Mouse (Mus musculus) hindbrain, embryonic 16.5 days (tissue): Measurements from ENCODE around the gene Btbd1. TPM values are rescaled to one million over a fixed set of nuclear protein-coding genes. Genes with fewer than 3 reads are reported as not detected.

Experiments
- ATAC-seq: fragments of 200-750 bp; cut with Nextera tagmentation; 2 replicates; pipeline ENCODE4 v1.8.0; 2017; ENCODE audit warnings: moderate TSS enrichment, moderate library complexity
- H3K27ac ChIP-seq: fragments of 300-500 bp; sonication (generic); 2 replicates; pipeline ENCODE4 v1.5.1; 2014; ENCODE audit warnings: low read depth, mild to moderate bottlenecking, control low read depth, low read length, moderate library complexity
- H3K27me3 ChIP-seq: fragments of 300-500 bp; sonication (generic); replicated peaks from 2 replicates; pipeline ENCODE4 v1.6.1; 2014; ENCODE audit warnings: low read length; ENCODE audit not compliant: control insufficient read depth, insufficient read depth
- H3K36me3 ChIP-seq: fragments of 300-500 bp; sonication (generic); 2 replicates; pipeline ENCODE4 v1.6.1; 2014; ENCODE audit warnings: mild to moderate bottlenecking, low read length, moderate library complexity, mixed read lengths; ENCODE audit not compliant: control insufficient read depth, insufficient read depth
- H3K4me1 ChIP-seq: fragments of 300-500 bp; sonication (generic); 2 replicates; pipeline ENCODE4 v1.6.1; 2014; ENCODE audit warnings: low read depth, low read length; ENCODE audit not compliant: control insufficient read depth, insufficient read depth
- H3K4me2 ChIP-seq: fragments of 300-500 bp; sonication (generic); 2 replicates; pipeline ENCODE4 v1.6.1; 2014; ENCODE audit warnings: mild to moderate bottlenecking, low read length, control low read depth, moderate library complexity
- H3K4me3 ChIP-seq: fragments of 300-500 bp; sonication (generic); 2 replicates; pipeline ENCODE4 v1.5.1; 2014; ENCODE audit warnings: mild to moderate bottlenecking, low read length, control low read depth, moderate library complexity
- H3K9ac ChIP-seq: fragments of 300-500 bp; sonication (generic); 2 replicates; pipeline ENCODE4 v1.6.1; 2014; ENCODE audit warnings: low read depth, mild to moderate bottlenecking, control low read depth, low read length, moderate library complexity
- H3K9me3 ChIP-seq: fragments of 300-500 bp; sonication (generic); 2 replicates; pipeline ENCODE4 v1.6.1; 2014; ENCODE audit warnings: mild to moderate bottlenecking, low read length, moderate library complexity; ENCODE audit not compliant: control insufficient read depth
- WGBS: fragments of 180-500 bp; shearing (Covaris S2); extraction: QIAGEN DNeasy Blood & Tissue Kit; methylation state at CpG from one replicate; pipeline ENCODE4 v1.1.7; 2014; 5-methylcytosine and 5-hydroxymethylcytosine counted together
- polyA plus RNA-seq: library from polyadenylated mRNA; unstranded; fragments of >200 nt; fragmentation: Nextera tagmentation; extraction: Ambion mirVana; gene quantifications from 2 replicates; pipeline ENCODE4 v1.2.1, GENCODE M21; 2015

Btbd1 gene
- polyA plus RNA-seq, 1 experiment from 2014 or later = 80.6 TPM

GRCm38 (mm10) chr7:81854568-81855307 lies 25.5 kb upstream of the Btbd1 start:
- Histone ChIP-seq H3K27me3 (peaks cover 4% of the 10 kb centered on the region), H3K4me3 (no peak overlapping the region), H3K4me2 (no peak overlapping the region), H3K9me3 (no peaks in the 10 kb centered on the region), H3K27ac (no peak overlapping the region), H3K36me3 (no peaks in the 10 kb centered on the region), H3K4me1 (peaks cover 14% of the 10 kb centered on the region), H3K9ac (no peak overlapping the region)
- 53% methylated on average over 8 of the region's 8 CpGs for WGBS
- ATAC-seq = no peak

GRCm38 (mm10) chr7:81851706-81852105 lies 22.5 kb upstream of the Btbd1 start:
- H3K4me2 ChIP-seq = no peak overlapping the region
- H3K9me3 ChIP-seq = no peaks in the 10 kb centered on the region
- H3K9ac ChIP-seq = no peak overlapping the region
- no peak for ATAC-seq
- WGBS = 95% methylated on average over 3 of the region's 3 CpGs
- H3K27ac ChIP-seq = no peak overlapping the region
- no peak overlapping the region for H3K4me3 ChIP-seq
- H3K27me3 ChIP-seq = no peaks in the 10 kb centered on the region
- H3K4me1 ChIP-seq = peaks cover 5% of the 10 kb centered on the region
- H3K36me3 ChIP-seq = no peaks in the 10 kb centered on the region

GRCm38 (mm10) chr7:81850171-81850570 lies 20.9 kb upstream of the Btbd1 start:
- no peak for ATAC-seq
- Histone ChIP-seq H3K27ac (no peak overlapping the region), H3K4me3 (no peak overlapping the region), H3K9me3 (no peaks in the 10 kb centered on the region), H3K27me3 (no peaks in the 10 kb centered on the region), H3K4me1 (peaks cover 5% of the 10 kb centered on the region), H3K36me3 (no peaks in the 10 kb centered on the region), H3K9ac (no peak overlapping the region), H3K4me2 (no peak overlapping the region)
- 84% methylated on average over 6 of the region's 6 CpGs for WGBS

GRCm38 (mm10) chr7:81849633-81850032 lies 20.4 kb upstream of the Btbd1 start:
- H3K27ac ChIP-seq = no peak overlapping the region
- ATAC-seq = no peak
- peaks cover 3% of the 10 kb centered on the region; the same call in 1 of the 2 replicates for H3K4me1 ChIP-seq
- H3K36me3 ChIP-seq = no peaks in the 10 kb centered on the region
- no peak overlapping the region for H3K9ac ChIP-seq
- no peaks in the 10 kb centered on the region for H3K9me3 ChIP-seq
- no peak overlapping the region for H3K4me2 ChIP-seq
- no peaks in the 10 kb centered on the region for H3K27me3 ChIP-seq
- 91% methylated on average over 7 of the region's 7 CpGs for WGBS
- no peak overlapping the region for H3K4me3 ChIP-seq

- no peak overlapping the region for H3K9ac ChIP-seq
- H3K4me2 ChIP-seq = no peak overlapping the region
- no peaks in the 10 kb centered on the region for H3K36me3 ChIP-seq
- H3K27me3 ChIP-seq = no peaks in the 10 kb centered on the region
- H3K9me3 ChIP-seq = no peaks in the 10 kb centered on the region
- no peak overlapping the region for H3K27ac ChIP-seq
- 91% methylated on average over 5 of the region's 5 CpGs for WGBS
- no peak for ATAC-seq
- H3K4me3 ChIP-seq = no peak overlapping the region
- no peaks in the 10 kb centered on the region for H3K4me1 ChIP-seq
Observed at GRCm38 (mm10) chr7:81849214-81849613, 20.0 kb upstream of the Btbd1 start.

GRCm38 (mm10) chr7:81847777-81848176 lies 18.5 kb upstream of the Btbd1 start:
- peak; percentile 68 for ATAC-seq
- Histone ChIP-seq H3K4me3 (no peak overlapping the region), H3K4me2 (no peak overlapping the region), H3K9me3 (no peaks in the 10 kb centered on the region), H3K36me3 (no peaks in the 10 kb centered on the region), H3K27me3 (no peaks in the 10 kb centered on the region), H3K4me1 (no peaks in the 10 kb centered on the region), H3K27ac (no peak overlapping the region), H3K9ac (no peak overlapping the region)
- WGBS = 34% methylated on average over 4 of the region's 4 CpGs

GRCm38 (mm10) chr7:81847010-81847409 lies 17.8 kb upstream of the Btbd1 start:
- WGBS = 38% methylated on average over 8 of the region's 8 CpGs
- 0 out of 2 replicates have a peak, but pooled peaks have one; percentile 40 for ATAC-seq
- Histone ChIP-seq H3K4me3 (no peak overlapping the region), H3K4me1 (no peaks in the 10 kb centered on the region), H3K27ac (no peak overlapping the region), H3K9me3 (no peaks in the 10 kb centered on the region), H3K36me3 (no peaks in the 10 kb centered on the region), H3K4me2 (no peak overlapping the region), H3K9ac (no peak overlapping the region), H3K27me3 (no peaks in the 10 kb centered on the region)

- no peak for ATAC-seq
- H3K4me2 ChIP-seq = no peak overlapping the region
- H3K4me1 ChIP-seq = no peaks in the 10 kb centered on the region
- H3K4me3 ChIP-seq = no peak overlapping the region
- WGBS = 88% methylated on average over 8 of the region's 8 CpGs
- H3K27ac ChIP-seq = no peak overlapping the region
- no peaks in the 10 kb centered on the region for H3K27me3 ChIP-seq
- H3K9ac ChIP-seq = no peak overlapping the region
- H3K36me3 ChIP-seq = no peaks in the 10 kb centered on the region
- H3K9me3 ChIP-seq = no peaks in the 10 kb centered on the region
Observed at GRCm38 (mm10) chr7:81846008-81846407, 16.8 kb upstream of the Btbd1 start.

- Histone ChIP-seq H3K27ac (no peak overlapping the region), H3K36me3 (no peaks in the 10 kb centered on the region), H3K27me3 (no peaks in the 10 kb centered on the region), H3K9me3 (no peaks in the 10 kb centered on the region), H3K4me2 (no peak overlapping the region), H3K9ac (no peak overlapping the region), H3K4me3 (no peak overlapping the region), H3K4me1 (no peaks in the 10 kb centered on the region)
- ATAC-seq = no peak
- WGBS = 84% methylated on average over 3 of the region's 3 CpGs
Observed at GRCm38 (mm10) chr7:81845313-81845712, 16.1 kb upstream of the Btbd1 start.
